Mouse (Mus musculus): ENCODE results near the gene Slc6a9. TPM values are rescaled to one million over a fixed set of nuclear protein-coding genes. Genes with fewer than 3 reads are reported as not detected.

Slc6a9 gene
- polyA plus RNA-seq, 1 experiment from 2014 or later: 12.3 TPM

GRCm38 (mm10) chr4:117849506-117849905 is 15.2 kb downstream of the Slc6a9 start:
- no peaks in the 10 kb centered on the region for H3K27me3 ChIP-seq (ENCODE audit: insufficient read depth, low read length)
- no peak overlapping the region for H3K4me2 ChIP-seq (replicated peaks; ENCODE audit: low read depth, low read length)
- H3K36me3 ChIP-seq (ENCODE audit: insufficient read depth, low read length): 0 out of 2 replicates have a peak, but pooled peaks cover 7% of the 10 kb centered on the region
- no peak overlapping the region for H3K27ac ChIP-seq (ENCODE audit: low read length)
- no peaks in the 10 kb centered on the region for H3K9me3 ChIP-seq (ENCODE audit: low read length)
- no peak overlapping the region for H3K4me3 ChIP-seq (ENCODE audit: low read length)
- no peaks in the 10 kb centered on the region for H3K4me1 ChIP-seq (ENCODE audit: insufficient read depth, low read length)
- ATAC-seq (ENCODE audit: low FRiP score, low TSS enrichment): no peak
- WGBS: 72% methylated on average over 5 of the region's 5 CpGs
- no peak overlapping the region for H3K9ac ChIP-seq (replicated peaks; ENCODE audit: low read length)

GRCm38 (mm10) chr4:117850176-117850575 is 15.9 kb downstream of the Slc6a9 start:
- Histone ChIP-seq H3K36me3 (ENCODE audit: insufficient read depth, low read length) (0 out of 2 replicates have a peak, but pooled peaks cover 7% of the 10 kb centered on the region), H3K9me3 (ENCODE audit: low read length) (no peaks in the 10 kb centered on the region), H3K4me1 (ENCODE audit: insufficient read depth, low read length) (no peaks in the 10 kb centered on the region), H3K9ac (replicated peaks; ENCODE audit: low read length) (no peak overlapping the region), H3K27me3 (ENCODE audit: insufficient read depth, low read length) (no peaks in the 10 kb centered on the region), H3K4me3 (ENCODE audit: low read length) (no peak overlapping the region), H3K27ac (ENCODE audit: low read length) (no peak overlapping the region), H3K4me2 (replicated peaks; ENCODE audit: low read depth, low read length) (no peak overlapping the region)
- WGBS: 76% methylated on average over 7 of the region's 7 CpGs
- no peak for ATAC-seq (ENCODE audit: low FRiP score, low TSS enrichment)

GRCm38 (mm10) chr4:117850871-117851270 is 16.6 kb downstream of the Slc6a9 start:
- H3K4me3 ChIP-seq (ENCODE audit: low read length): no peak overlapping the region
- no peak overlapping the region for H3K4me2 ChIP-seq (replicated peaks; ENCODE audit: low read depth, low read length)
- 0 out of 2 replicates have a peak, but pooled peaks cover 5% of the 10 kb centered on the region for H3K36me3 ChIP-seq (ENCODE audit: insufficient read depth, low read length)
- H3K9ac ChIP-seq (replicated peaks; ENCODE audit: low read length): no peak overlapping the region
- no peak overlapping the region for H3K27ac ChIP-seq (ENCODE audit: low read length)
- 68% methylated on average over 7 of the region's 7 CpGs for WGBS
- H3K27me3 ChIP-seq (ENCODE audit: insufficient read depth, low read length): no peaks in the 10 kb centered on the region
- no peaks in the 10 kb centered on the region for H3K9me3 ChIP-seq (ENCODE audit: low read length)
- peak; percentile 36; the same call in 1 of the 2 replicates for ATAC-seq (ENCODE audit: low FRiP score, low TSS enrichment)
- no peaks in the 10 kb centered on the region for H3K4me1 ChIP-seq (ENCODE audit: insufficient read depth, low read length)

GRCm38 (mm10) chr4:117852152-117852868 is 18.0 kb downstream of the Slc6a9 start:
- ATAC-seq (ENCODE audit: low FRiP score, low TSS enrichment): no peak
- Histone ChIP-seq H3K27me3 (ENCODE audit: insufficient read depth, low read length) (no peaks in the 10 kb centered on the region), H3K9ac (replicated peaks; ENCODE audit: low read length) (no peak overlapping the region), H3K4me2 (replicated peaks; ENCODE audit: low read depth, low read length) (no peak overlapping the region), H3K27ac (ENCODE audit: low read length) (no peak overlapping the region), H3K4me3 (ENCODE audit: low read length) (no peak overlapping the region), H3K36me3 (ENCODE audit: insufficient read depth, low read length) (peaks cover 8% of the 10 kb centered on the region), H3K9me3 (ENCODE audit: low read length) (no peaks in the 10 kb centered on the region), H3K4me1 (ENCODE audit: insufficient read depth, low read length) (no peaks in the 10 kb centered on the region)
- WGBS: 82% methylated on average over 10 of the region's 10 CpGs

DNA sequence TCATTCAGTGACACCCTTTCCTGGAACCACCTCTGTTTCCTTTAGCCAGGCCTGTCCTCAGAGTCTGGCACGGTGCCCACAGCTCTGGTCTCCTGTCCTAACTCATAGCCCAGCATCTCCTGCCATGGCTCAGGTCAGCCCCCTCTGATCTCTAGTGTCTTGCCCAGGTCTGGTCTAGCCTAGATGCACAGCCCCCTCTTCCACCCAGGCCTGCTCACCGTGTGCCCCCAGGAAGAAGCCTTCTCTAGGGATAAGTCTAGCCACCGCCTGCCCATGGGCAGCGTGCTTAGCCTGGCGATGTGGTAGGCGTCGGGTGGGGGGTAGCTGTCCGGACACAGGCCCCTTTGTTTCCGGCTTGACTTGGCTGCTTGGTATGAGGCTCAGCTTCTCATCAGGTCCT is 20.8 kb downstream of the Slc6a9 start:
- H3K4me1 ChIP-seq (ENCODE audit: insufficient read depth, low read length): no peaks in the 10 kb centered on the region
- H3K36me3 ChIP-seq (ENCODE audit: insufficient read depth, low read length): peaks cover 8% of the 10 kb centered on the region
- no peaks in the 10 kb centered on the region for H3K9me3 ChIP-seq (ENCODE audit: low read length)
- no peak overlapping the region for H3K4me3 ChIP-seq (ENCODE audit: low read length)
- no peak overlapping the region for H3K9ac ChIP-seq (replicated peaks; ENCODE audit: low read length)
- no peak overlapping the region for H3K27ac ChIP-seq (ENCODE audit: low read length)
- no peak overlapping the region for H3K4me2 ChIP-seq (replicated peaks; ENCODE audit: low read depth, low read length)
- WGBS: 80% methylated on average over 9 of the region's 9 CpGs
- H3K27me3 ChIP-seq (ENCODE audit: insufficient read depth, low read length): no peaks in the 10 kb centered on the region
- ATAC-seq (ENCODE audit: low FRiP score, low TSS enrichment): no peak

DNA sequence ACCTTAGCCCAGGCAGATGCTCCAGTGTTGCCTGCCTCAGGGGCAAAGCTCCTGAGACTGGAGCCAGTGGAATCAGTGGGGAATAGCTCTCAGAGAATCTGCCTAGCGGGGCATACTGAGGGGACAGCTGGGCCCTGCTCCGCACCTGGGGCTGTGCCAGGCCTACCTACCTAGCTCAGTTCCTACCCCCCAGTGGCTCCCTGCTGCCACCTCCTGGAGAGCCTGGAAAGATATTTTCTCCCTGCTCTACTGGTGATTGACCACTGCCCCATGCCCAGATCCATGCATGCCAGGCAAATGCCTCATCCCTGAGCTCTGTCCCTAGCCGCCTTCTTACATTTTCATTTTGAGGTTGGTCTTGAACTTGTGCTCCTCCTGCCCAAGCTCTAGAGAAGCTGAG is 24.5 kb downstream of the Slc6a9 start:
- ATAC-seq (ENCODE audit: low FRiP score, low TSS enrichment): peak; percentile 67; the same call in 1 of the 2 replicates
- Histone ChIP-seq H3K9ac (replicated peaks; ENCODE audit: low read length) (no peak overlapping the region), H3K4me2 (replicated peaks; ENCODE audit: low read depth, low read length) (no peak overlapping the region), H3K36me3 (ENCODE audit: insufficient read depth, low read length) (peaks cover 8% of the 10 kb centered on the region), H3K27me3 (ENCODE audit: insufficient read depth, low read length) (no peaks in the 10 kb centered on the region), H3K9me3 (ENCODE audit: low read length) (no peaks in the 10 kb centered on the region), H3K4me3 (ENCODE audit: low read length) (no peak overlapping the region), H3K4me1 (ENCODE audit: insufficient read depth, low read length) (no peaks in the 10 kb centered on the region), H3K27ac (ENCODE audit: low read length) (no peak overlapping the region)
- 84% methylated on average over 3 of the region's 3 CpGs for WGBS

- Histone ChIP-seq H3K9me3 (ENCODE audit: low read length) (no peaks in the 10 kb centered on the region), H3K9ac (replicated peaks; ENCODE audit: low read length) (no peak overlapping the region), H3K4me2 (replicated peaks; ENCODE audit: low read depth, low read length) (no peak overlapping the region), H3K27me3 (ENCODE audit: insufficient read depth, low read length) (no peaks in the 10 kb centered on the region), H3K4me3 (ENCODE audit: low read length) (no peak overlapping the region), H3K27ac (ENCODE audit: low read length) (no peak overlapping the region), H3K36me3 (ENCODE audit: insufficient read depth, low read length) (peaks cover 8% of the 10 kb centered on the region), H3K4me1 (ENCODE audit: insufficient read depth, low read length) (peaks cover 3% of the 10 kb centered on the region)
- WGBS: 79% methylated on average over 9 of the region's 9 CpGs
- no peak for ATAC-seq (ENCODE audit: low FRiP score, low TSS enrichment)
Measured at GRCm38 (mm10) chr4:117860570-117860969, 26.3 kb downstream of the Slc6a9 start.

DNA sequence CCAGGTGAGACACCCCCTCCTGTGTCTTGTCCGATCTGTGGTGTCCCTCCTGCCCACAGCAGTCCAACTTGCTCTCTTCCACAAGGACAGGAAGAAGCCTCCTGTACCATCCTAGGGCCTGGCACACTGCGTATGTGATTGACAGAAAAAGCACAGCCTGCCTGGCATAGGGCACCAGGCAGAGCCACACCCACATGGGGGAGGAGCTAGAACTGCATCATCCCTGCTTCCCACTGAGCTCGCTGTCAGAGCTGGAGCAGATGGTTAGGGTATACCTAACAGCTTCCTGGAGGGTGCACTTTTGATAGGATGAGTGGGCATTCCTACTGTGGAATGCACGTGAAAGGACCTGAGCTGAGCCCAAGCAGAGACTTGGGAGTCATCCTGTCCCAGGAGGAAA is 28.5 kb downstream of the Slc6a9 start:
- H3K27ac ChIP-seq (ENCODE audit: low read length): no peak overlapping the region
- peaks cover 11% of the 10 kb centered on the region for H3K4me1 ChIP-seq (ENCODE audit: insufficient read depth, low read length)
- no peak for ATAC-seq (ENCODE audit: low FRiP score, low TSS enrichment)
- H3K9ac ChIP-seq (replicated peaks; ENCODE audit: low read length): no peak overlapping the region
- WGBS: 54% methylated on average over 4 of the region's 4 CpGs
- H3K4me2 ChIP-seq (replicated peaks; ENCODE audit: low read depth, low read length): no peak overlapping the region
- H3K36me3 ChIP-seq (ENCODE audit: insufficient read depth, low read length): no peaks in the 10 kb centered on the region
- H3K4me3 ChIP-seq (ENCODE audit: low read length): no peak overlapping the region
- H3K9me3 ChIP-seq (ENCODE audit: low read length): no peaks in the 10 kb centered on the region
- no peaks in the 10 kb centered on the region for H3K27me3 ChIP-seq (ENCODE audit: insufficient read depth, low read length)

GRCm38 (mm10) chr4:117866083-117866482 is 31.8 kb downstream of the Slc6a9 start:
- H3K9ac ChIP-seq (replicated peaks; ENCODE audit: low read length): peak overlapping the region; percentile 12; the same call in 1 of the 2 replicates
- H3K4me2 ChIP-seq (replicated peaks; ENCODE audit: low read depth, low read length): no peak overlapping the region
- 25% methylated on average over 9 of the region's 9 CpGs for WGBS
- H3K4me3 ChIP-seq (ENCODE audit: low read length): no peak overlapping the region
- no peaks in the 10 kb centered on the region for H3K36me3 ChIP-seq (ENCODE audit: insufficient read depth, low read length)
- ATAC-seq (ENCODE audit: low FRiP score, low TSS enrichment): peak; percentile 81
- peak overlapping the region; percentile 81 for H3K27ac ChIP-seq (ENCODE audit: low read length)
- no peaks in the 10 kb centered on the region for H3K27me3 ChIP-seq (ENCODE audit: insufficient read depth, low read length)
- no peaks in the 10 kb centered on the region for H3K9me3 ChIP-seq (ENCODE audit: low read length)
- peaks cover 11% of the 10 kb centered on the region for H3K4me1 ChIP-seq (ENCODE audit: insufficient read depth, low read length)

- H3K4me2 ChIP-seq (replicated peaks; ENCODE audit: low read depth, low read length): no peak overlapping the region
- H3K4me1 ChIP-seq (ENCODE audit: insufficient read depth, low read length): peaks cover 13% of the 10 kb centered on the region
- WGBS: 66% methylated on average over 6 of the region's 6 CpGs
- no peak overlapping the region for H3K4me3 ChIP-seq (ENCODE audit: low read length)
- no peaks in the 10 kb centered on the region for H3K36me3 ChIP-seq (ENCODE audit: insufficient read depth, low read length)
- ATAC-seq (ENCODE audit: low FRiP score, low TSS enrichment): no peak
- no peaks in the 10 kb centered on the region for H3K9me3 ChIP-seq (ENCODE audit: low read length)
- H3K27me3 ChIP-seq (ENCODE audit: insufficient read depth, low read length): no peaks in the 10 kb centered on the region
- no peak overlapping the region for H3K9ac ChIP-seq (replicated peaks; ENCODE audit: low read length)
- H3K27ac ChIP-seq (ENCODE audit: low read length): no peak overlapping the region
Measured at GRCm38 (mm10) chr4:117867000-117867399, 32.7 kb downstream of the Slc6a9 start.
